ENCODE assay signal across 11 mouse cellular contexts in the genomic region with DNA sequence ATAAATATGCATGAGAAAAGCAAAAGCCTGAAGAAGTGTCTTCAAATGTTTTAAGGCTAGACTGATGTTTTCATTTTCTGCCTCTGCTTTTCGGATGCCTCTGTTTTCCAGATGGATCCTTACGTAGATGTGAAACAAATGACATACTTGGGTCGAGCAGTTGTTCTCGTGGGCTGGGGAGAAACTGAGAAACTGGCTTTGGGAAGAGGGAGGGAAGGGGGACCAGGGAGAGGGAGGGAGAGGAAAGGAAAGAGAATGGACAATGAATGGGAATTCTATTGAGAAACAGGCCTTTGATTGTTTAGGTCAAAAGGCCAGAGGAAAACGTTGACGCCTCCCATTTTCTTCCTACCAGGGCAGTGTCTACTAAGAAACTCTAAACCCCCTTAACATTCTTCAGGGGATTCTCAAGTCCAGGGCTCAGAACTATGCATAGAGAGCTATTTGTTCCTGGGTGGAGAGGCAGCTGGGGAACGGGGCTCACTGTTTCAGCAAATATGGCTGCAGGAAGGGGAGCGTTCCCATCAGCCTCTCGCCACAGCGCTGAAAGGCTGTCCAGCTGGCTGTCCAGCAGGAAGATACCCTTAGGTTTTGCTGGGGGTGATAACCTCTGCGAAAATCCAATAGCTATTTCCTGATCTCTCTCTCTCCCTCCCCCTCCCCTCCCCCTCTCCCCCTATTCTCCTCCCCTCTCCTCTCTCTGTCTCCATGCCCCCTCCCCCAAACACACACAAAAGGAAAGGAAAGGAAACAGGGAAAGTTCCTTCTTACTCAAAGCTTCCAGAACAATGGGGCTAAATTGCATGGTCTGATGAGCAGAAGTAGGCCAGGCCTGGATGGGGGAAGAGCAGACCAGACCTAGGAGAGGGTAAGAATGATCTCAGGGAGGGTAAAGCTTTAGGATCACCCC. TPM values are rescaled to one million over a fixed set of nuclear protein-coding genes. Genes with fewer than 3 reads are reported as not detected.
DNase-seq lines count a peak whose midpoint lies in the region; ATAC-seq lines count a peak whose summit lies in the region.
"Had no signal": no experiment of that assay in that cellular context is flagged by ENCODE, and none has a peak within 500 bp of the region (broad histone marks: within the 10 kb centered on the region; RNA-seq: fewer than 3 reads in every experiment).

No protein-coding gene starts in this region.

- 58% methylated on average over 11 of the region's 11 CpGs for WGBS in kidney, embryonic 15.5 days
- 8% methylated on average over 11 of the region's 11 CpGs for WGBS in forebrain, embryonic 16.5 days
- 8% methylated on average over 11 of the region's 11 CpGs for WGBS in neural tube, embryonic 12.5 days

- 0 out of 2 replicates have a peak overlapping the region, but pooled peaks have one; percentile 32 for H3K27ac ChIP-seq in kidney, embryonic 15.5 days
- peak overlapping the region; percentile 21; the same call in 1 of the 2 replicates for H3K27ac ChIP-seq in forebrain, embryonic 16.5 days (ENCODE audit: low read length)
- H3K27ac ChIP-seq in neural tube, embryonic 12.5 days: peak overlapping the region; percentile 47; the same call in 1 of the 2 replicates
- H3K27ac ChIP-seq: limb, embryonic 15.5 days had no signal

- H3K4me2 ChIP-seq in kidney, embryonic 15.5 days: no peak overlapping the region
- no peak overlapping the region for H3K4me2 ChIP-seq in forebrain, embryonic 16.5 days (ENCODE audit: low read length)
- peak overlapping the region; percentile 28; the same call in 1 of the 2 replicates for H3K4me2 ChIP-seq in neural tube, embryonic 12.5 days (replicated peaks)
- H3K4me2 ChIP-seq: limb, embryonic 15.5 days had no signal

- peak; percentile 49; the same call in 1 of the 2 replicates for ATAC-seq in kidney, embryonic 15.5 days (replicated peaks; ENCODE audit: low FRiP score)
- ATAC-seq in forebrain, embryonic 16.5 days: peak; percentile 57
- ATAC-seq in neural tube, embryonic 12.5 days (ENCODE audit: low FRiP score, low read depth): peak; percentile 62
- ATAC-seq: activated CD4-positive, CD25-positive, alpha-beta regulatory T cell, adult 4 months had no signal

- H3K9me3 ChIP-seq in kidney, embryonic 15.5 days (replicated peaks): no peaks in the 10 kb centered on the region
- no peaks in the 10 kb centered on the region for H3K9me3 ChIP-seq in forebrain, embryonic 16.5 days (ENCODE audit: control insufficient read depth, low read length)
- no peaks in the 10 kb centered on the region for H3K9me3 ChIP-seq in neural tube, embryonic 12.5 days
- H3K9me3 ChIP-seq: limb, embryonic 15.5 days had no signal

- H3K9ac ChIP-seq in kidney, embryonic 15.5 days: no peak overlapping the region
- H3K9ac ChIP-seq in forebrain, embryonic 16.5 days (replicated peaks; ENCODE audit: low read depth, low read length): no peak overlapping the region
- no peak overlapping the region for H3K9ac ChIP-seq in neural tube, embryonic 12.5 days
- H3K9ac ChIP-seq: limb, embryonic 15.5 days had no signal

- H3K36me3 ChIP-seq in kidney, embryonic 15.5 days: no peaks in the 10 kb centered on the region
- no peaks in the 10 kb centered on the region for H3K36me3 ChIP-seq in forebrain, embryonic 16.5 days (ENCODE audit: control insufficient read depth, insufficient read depth)
- H3K36me3 ChIP-seq in neural tube, embryonic 12.5 days: no peaks in the 10 kb centered on the region
- H3K36me3 ChIP-seq: limb, embryonic 15.5 days had no signal

- H3K27me3 ChIP-seq in kidney, embryonic 15.5 days: no peaks in the 10 kb centered on the region
- no peaks in the 10 kb centered on the region for H3K27me3 ChIP-seq in forebrain, embryonic 16.5 days (replicated peaks; ENCODE audit: control insufficient read depth, insufficient read depth, low read length)
- H3K27me3 ChIP-seq in neural tube, embryonic 12.5 days (replicated peaks): no peaks in the 10 kb centered on the region
- H3K27me3 ChIP-seq: limb, embryonic 15.5 days had no signal

- H3K4me1 ChIP-seq in kidney, embryonic 15.5 days: peaks cover 16% of the 10 kb centered on the region
- H3K4me1 ChIP-seq in forebrain, embryonic 16.5 days (replicated peaks; ENCODE audit: control insufficient read depth, insufficient read depth, low read length): peaks cover 15% of the 10 kb centered on the region
- H3K4me1 ChIP-seq in neural tube, embryonic 12.5 days: peaks cover 13% of the 10 kb centered on the region

- H3K4me3 ChIP-seq in kidney, embryonic 15.5 days (replicated peaks): no peak overlapping the region
- no peak overlapping the region for H3K4me3 ChIP-seq in forebrain, embryonic 16.5 days (replicated peaks; ENCODE audit: low read length)
- no peak overlapping the region for H3K4me3 ChIP-seq in neural tube, embryonic 12.5 days
- H3K4me3 ChIP-seq: limb, embryonic 15.5 days had no signal

- DNase-seq in kidney, adult 9 months: no peak
- peak; percentile 79 for DNase-seq in embryo, embryonic 10 days (ENCODE audit: low spot score)
- no peak for DNase-seq in ovary, adult 18-20 months (ENCODE audit: low spot score)
- DNase-seq in heart, adult 18-20 months: no peak
- DNase-seq in adrenal gland, postnatal 4 days (ENCODE audit: low spot score in 2 of 2): no peak
- DNase-seq: kidney, postnatal 36 days had no signal

RNA-seq across cellular contexts. Expression of a gene that starts 16.6 kb away (rescaled TPM):
- polyA plus RNA-seq in kidney, embryonic 15.5 days (2015; fragmentation: Nextera tagmentation; extraction: Ambion mirVana): 18.1 and 19.0 TPM in 2 replicates
- polyA plus RNA-seq in forebrain, embryonic 16.5 days (2015; fragmentation: Nextera tagmentation; extraction: Ambion mirVana): 24.7 and 27.9 TPM in 2 replicates
- polyA plus RNA-seq in neural tube, embryonic 12.5 days (2016; fragmentation: Nextera tagmentation; extraction: Ambion mirVana): 19.6 and 21.0 TPM in 2 replicates
- total RNA-seq in heart, adult 18-20 months (2021): 100 to 1,000 TPM; 147 to 182 TPM
- total RNA-seq in adrenal gland, postnatal 4 days (2021): 100 to 1,000 TPM; 192 to 213 TPM

RNA-seq across cellular contexts. Expression of a gene that starts 36.9 kb away (rescaled TPM):
- polyA plus RNA-seq in kidney, embryonic 15.5 days (2015; fragmentation: Nextera tagmentation; extraction: Ambion mirVana): not detected in 2 replicates
- not detected in 2 replicates for polyA plus RNA-seq in forebrain, embryonic 16.5 days (2015; fragmentation: Nextera tagmentation; extraction: Ambion mirVana)
- not detected in 2 replicates for polyA plus RNA-seq in neural tube, embryonic 12.5 days (2016; fragmentation: Nextera tagmentation; extraction: Ambion mirVana)
- total RNA-seq in heart, adult 18-20 months (2021): under 1 TPM in 1 of 2 experiments, not detected in 1; 0.41 TPM
- under 1 TPM; 0.31 to 0.42 TPM for total RNA-seq in adrenal gland, postnatal 4 days (2021)
- polyA plus RNA-seq: activated CD4-positive, CD25-positive, alpha-beta regulatory T cell, adult 4 months; limb, embryonic 15.5 days had no signal
